Mouse (Mus musculus) embryonic facial prominence, embryonic 11.5 days (tissue): ENCODE measurements at regions not wholly inside any gene's neighbourhood (a gene's known extent, or its start where the extent isn't known, plus 50 kb on each side); places are given as distances from the start of the nearest gene placed in this dataset.

Source experiments
- ATAC-seq: fragments of 200-750 bp; cut with Nextera tagmentation; replicated peaks from 2 replicates; pipeline ENCODE4 v1.8.0; 2017; ENCODE audit warnings: low read depth; ENCODE audit not compliant: insufficient number of reproducible peaks, low FRiP score, low TSS enrichment
- DNase-seq: peaks from one replicate; pipeline ENCODE4 v3.0.0-alpha.2; 2015; ENCODE audit warnings: low spot score
- H3K27ac ChIP-seq: fragments of 300-500 bp; sonication (generic); replicated peaks from 2 replicates; pipeline ENCODE4 v1.5.1; 2014; ENCODE audit warnings: mild to moderate bottlenecking, low read depth, low read length, control low read depth
- H3K27me3 ChIP-seq: fragments of 300-500 bp; sonication (generic); 2 replicates; pipeline ENCODE4 v1.6.1; 2014; ENCODE audit warnings: mild to moderate bottlenecking, low read length, moderate library complexity, mixed read lengths; ENCODE audit not compliant: control insufficient read depth, insufficient read depth
- H3K36me3 ChIP-seq: fragments of 300-500 bp; sonication (generic); replicated peaks from 2 replicates; pipeline ENCODE4 v1.6.1; 2014; ENCODE audit warnings: low read depth, mild to moderate bottlenecking, low read length, moderate library complexity, mixed read lengths; ENCODE audit not compliant: control insufficient read depth, insufficient read depth
- H3K4me1 ChIP-seq: fragments of 300-500 bp; sonication (generic); 2 replicates; pipeline ENCODE4 v1.6.1; 2014; ENCODE audit warnings: low read length, mixed read lengths; ENCODE audit not compliant: control insufficient read depth, insufficient read depth
- H3K4me2 ChIP-seq: fragments of 300-500 bp; sonication (generic); 2 replicates; pipeline ENCODE4 v1.6.1; 2014; ENCODE audit warnings: low read depth, mild to moderate bottlenecking, control low read depth, low read length, moderate library complexity
- H3K4me3 ChIP-seq: fragments of 300-500 bp; sonication (generic); 2 replicates; pipeline ENCODE4 v1.5.1; 2014; ENCODE audit warnings: low read depth, low read length, control low read depth
- H3K9ac ChIP-seq: fragments of 300-500 bp; sonication (generic); replicated peaks from 2 replicates; pipeline ENCODE4 v1.6.1; 2014; ENCODE audit warnings: mild to moderate bottlenecking, control low read depth, low read length
- H3K9me3 ChIP-seq: fragments of 300-500 bp; sonication (generic); replicated peaks from 2 replicates; pipeline ENCODE4 v1.6.1; 2016; ENCODE audit warnings: mild to moderate bottlenecking, low read length, inconsistent platforms, mixed read lengths; ENCODE audit not compliant: control insufficient read depth
- WGBS: fragments of 180-500 bp; shearing (Covaris S2); extraction: QIAGEN DNeasy Blood & Tissue Kit; methylation state at CpG from one replicate; pipeline ENCODE4 v1.1.7; 2014; 5-methylcytosine and 5-hydroxymethylcytosine counted together

DNA sequence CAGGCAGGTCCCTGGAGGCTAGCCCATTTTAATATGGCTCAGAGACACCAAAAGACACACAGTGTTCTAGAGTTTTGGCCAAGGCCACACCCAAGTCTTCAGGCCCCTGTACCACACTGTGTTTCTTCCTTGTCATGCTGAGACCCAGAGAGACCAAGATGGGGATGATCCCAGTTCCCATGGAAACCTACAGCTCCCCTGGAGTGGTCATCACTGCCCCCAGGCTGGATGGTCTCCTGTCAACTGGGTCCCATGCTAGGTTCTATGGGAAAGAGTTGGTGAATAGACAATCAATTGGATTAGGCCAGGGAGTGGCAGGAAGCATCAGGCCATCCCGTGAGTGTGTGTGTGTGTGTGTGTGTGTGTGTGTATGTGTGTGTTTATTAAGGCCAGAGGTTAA lies 80.5 kb upstream of the Tle3 start:
- no peak overlapping the region for H3K9ac ChIP-seq
- ATAC-seq = no peak
- H3K4me1 ChIP-seq = no peaks in the 10 kb centered on the region
- H3K27me3 ChIP-seq = no peaks in the 10 kb centered on the region
- no peak overlapping the region for H3K4me2 ChIP-seq
- no peaks in the 10 kb centered on the region for H3K36me3 ChIP-seq
- H3K4me3 ChIP-seq = no peak overlapping the region
- H3K27ac ChIP-seq = no peak overlapping the region
- no peaks in the 10 kb centered on the region for H3K9me3 ChIP-seq
- 40% methylated on average over 1 of the region's 1 CpGs for WGBS
- no peak for DNase-seq

GRCm38 (mm10) chr9:61292501-61292900 lies 79.7 kb upstream of the Tle3 start:
- Histone ChIP-seq H3K36me3 (no peaks in the 10 kb centered on the region), H3K9ac (no peak overlapping the region), H3K27ac (no peak overlapping the region), H3K4me1 (no peaks in the 10 kb centered on the region), H3K27me3 (no peaks in the 10 kb centered on the region), H3K4me2 (no peak overlapping the region), H3K4me3 (no peak overlapping the region), H3K9me3 (no peaks in the 10 kb centered on the region)
- 57% methylated on average over 3 of the region's 3 CpGs for WGBS
- no peak for ATAC-seq
- no peak for DNase-seq

- Histone ChIP-seq H3K27me3 (no peaks in the 10 kb centered on the region), H3K4me1 (no peaks in the 10 kb centered on the region), H3K4me3 (no peak overlapping the region), H3K27ac (no peak overlapping the region), H3K4me2 (no peak overlapping the region), H3K9me3 (no peaks in the 10 kb centered on the region), H3K36me3 (no peaks in the 10 kb centered on the region), H3K9ac (no peak overlapping the region)
- WGBS = 24% methylated on average over 11 of the region's 11 CpGs
- no peak; the same call in 1 of the 2 replicates for ATAC-seq
- peak; percentile 44 for DNase-seq
Observed at GRCm38 (mm10) chr9:61293223-61293985, 78.8 kb upstream of the Tle3 start.

- 90% methylated on average over 5 of the region's 5 CpGs for WGBS
- DNase-seq (no peak), ATAC-seq (no peak)
- no peaks in the 10 kb centered on the region for H3K9me3 ChIP-seq
- no peak overlapping the region for H3K27ac ChIP-seq
- no peaks in the 10 kb centered on the region for H3K4me1 ChIP-seq
- H3K4me3 ChIP-seq = no peak overlapping the region
- no peak overlapping the region for H3K4me2 ChIP-seq
- H3K36me3 ChIP-seq = no peaks in the 10 kb centered on the region
- H3K27me3 ChIP-seq = no peaks in the 10 kb centered on the region
- no peak overlapping the region for H3K9ac ChIP-seq
Observed at GRCm38 (mm10) chr9:61295001-61295400, 77.2 kb upstream of the Tle3 start.

GRCm38 (mm10) chr9:61296311-61296947 lies 75.7 kb upstream of the Tle3 start:
- H3K27me3 ChIP-seq = no peaks in the 10 kb centered on the region
- ATAC-seq = no peak
- 95% methylated on average over 9 of the region's 9 CpGs for WGBS

GRCm38 (mm10) chr9:61297385-61297784 lies 74.8 kb upstream of the Tle3 start:
- H3K9me3 ChIP-seq = no peaks in the 10 kb centered on the region
- no peaks in the 10 kb centered on the region for H3K27me3 ChIP-seq
- DNase-seq (no peak), ATAC-seq (no peak)
- WGBS = 33% methylated on average over 4 of the region's 4 CpGs
- no peak overlapping the region for H3K9ac ChIP-seq
- no peaks in the 10 kb centered on the region for H3K4me1 ChIP-seq
- H3K4me3 ChIP-seq = no peak overlapping the region
- no peak overlapping the region for H3K4me2 ChIP-seq
- no peaks in the 10 kb centered on the region for H3K36me3 ChIP-seq
- H3K27ac ChIP-seq = no peak overlapping the region

More at GRCm38 (mm10) chr9:61296311-61296947, 75.7 kb upstream of the Tle3 start:
- no peak for DNase-seq
- Histone ChIP-seq H3K4me3 (no peak overlapping the region), H3K36me3 (no peaks in the 10 kb centered on the region), H3K4me2 (no peak overlapping the region), H3K4me1 (no peaks in the 10 kb centered on the region), H3K9ac (no peak overlapping the region), H3K27ac (no peak overlapping the region), H3K9me3 (no peaks in the 10 kb centered on the region)

DNA sequence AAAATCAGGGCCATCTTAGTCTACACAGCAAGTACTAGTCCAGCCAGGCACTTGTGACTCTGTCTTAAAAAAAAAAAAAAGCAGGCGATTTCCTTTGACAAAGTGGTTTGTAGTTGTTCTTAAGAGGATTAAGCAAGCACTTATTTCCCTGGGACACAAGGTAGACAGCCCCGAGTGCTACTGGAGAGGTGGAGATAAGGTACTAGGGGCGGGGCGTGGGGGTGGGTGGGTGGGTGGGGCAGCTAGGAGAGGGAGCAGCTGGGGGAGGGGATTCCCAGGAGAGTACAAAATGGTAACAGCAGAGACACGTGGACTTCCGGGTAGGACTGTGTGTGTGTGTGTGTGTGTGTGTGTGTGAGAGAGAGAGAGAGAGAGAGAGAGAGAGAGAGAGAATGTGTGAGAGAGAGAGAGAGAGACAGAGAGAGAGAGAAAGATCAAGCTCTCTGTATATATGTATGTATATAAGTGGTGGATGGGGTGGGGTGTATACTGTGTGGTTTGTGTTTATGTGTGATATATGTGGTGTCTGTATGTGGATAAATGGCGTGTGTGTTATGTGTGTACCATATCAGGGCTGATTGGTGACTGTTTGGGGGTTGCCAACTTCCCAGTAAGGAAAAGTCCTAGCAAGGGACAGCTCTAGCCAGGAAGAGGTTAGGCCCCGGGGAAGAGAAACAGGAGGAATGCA lies 72.1 kb upstream of the Tle3 start:
- ATAC-seq (no peak), DNase-seq (no peak)

DNA sequence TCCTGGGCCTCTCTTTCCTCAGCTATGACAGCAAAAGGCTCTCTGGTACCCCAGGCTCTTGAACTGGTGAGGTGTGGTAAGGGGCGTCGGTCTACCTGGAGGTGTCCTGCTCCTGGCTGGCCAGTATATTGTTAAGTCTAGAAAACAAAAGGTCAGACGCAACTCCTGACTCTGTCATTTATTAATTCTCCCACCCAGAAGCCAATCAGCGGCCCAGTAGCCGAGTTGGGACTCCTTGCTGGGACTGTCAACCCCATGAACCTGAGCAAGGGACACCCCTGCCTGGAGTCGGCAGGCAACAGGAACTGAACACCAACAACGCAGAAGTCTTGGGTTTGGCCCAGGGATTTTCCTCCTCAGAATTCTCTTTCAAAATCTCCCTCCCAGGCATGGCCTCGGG lies 71.1 kb upstream of the Tle3 start:
- H3K9me3 ChIP-seq = no peaks in the 10 kb centered on the region
- no peaks in the 10 kb centered on the region for H3K27me3 ChIP-seq
- 84% methylated on average over 8 of the region's 8 CpGs for WGBS
- DNase-seq (no peak), ATAC-seq (no peak)
- no peaks in the 10 kb centered on the region for H3K4me1 ChIP-seq
- H3K4me2 ChIP-seq = no peak overlapping the region
- H3K9ac ChIP-seq = no peak overlapping the region
- no peak overlapping the region for H3K27ac ChIP-seq
- H3K4me3 ChIP-seq = no peak overlapping the region
- no peaks in the 10 kb centered on the region for H3K36me3 ChIP-seq

More for the DNA sequence above, 72.1 kb upstream of the Tle3 start:
- no peak overlapping the region for H3K4me3 ChIP-seq
- no peak overlapping the region for H3K27ac ChIP-seq
- H3K4me1 ChIP-seq = no peaks in the 10 kb centered on the region
- 58% methylated on average over 8 of the region's 8 CpGs for whole genome bisulfite sequencing
- no peak overlapping the region for H3K4me2 ChIP-seq
- H3K36me3 ChIP-seq = no peaks in the 10 kb centered on the region
- H3K9ac ChIP-seq = no peak overlapping the region
- H3K27me3 ChIP-seq = no peaks in the 10 kb centered on the region
- H3K9me3 ChIP-seq = no peaks in the 10 kb centered on the region
